Mouse (Mus musculus) ovary, postnatal 14 days (tissue): ENCODE measurements around the gene Olfr452.

Experiments
- DNase-seq: peaks from one replicate; pipeline ENCODE4 v3.0.0; 2022; ENCODE audit warnings: low spot score

Gene Olfr452

GRCm38 (mm10) chr6:42784793-42785192 is at the start of gene Olfr452:
TSS of gene Olfr452 (plus strand) at chr6:42785093.
- no peak for DNase-seq

GRCm38 (mm10) chr6:42739071-42739470 is 45.8 kb upstream of the Olfr452 start, which contains the start of gene Olfr453:
TSS of gene Olfr453 (plus strand) at chr6:42739371.
- no peak for DNase-seq

GRCm38 (mm10) chr6:42742303-42742702 is 42.6 kb upstream of the Olfr452 start:
- DNase-seq, result no peak

GRCm38 (mm10) chr6:42747846-42748245 is 37.0 kb upstream of the Olfr452 start:
- no peak for DNase-seq

- no peak for DNase-seq
Measured at GRCm38 (mm10) chr6:42756104-42756503, 28.8 kb upstream of the Olfr452 start, which contains the start of gene Olfr38. TSS of gene Olfr38 (plus strand) at chr6:42756404.

- no peak for DNase-seq
Measured at GRCm38 (mm10) chr6:42777066-42777465, 7.8 kb upstream of the Olfr452 start.

- no peak for DNase-seq
Measured at GRCm38 (mm10) chr6:42790247-42790948, 5.5 kb downstream of the Olfr452 start.

- no peak for DNase-seq
Measured at GRCm38 (mm10) chr6:42790949-42791556, 6.2 kb downstream of the Olfr452 start.

- no peak for DNase-seq
Measured at GRCm38 (mm10) chr6:42794982-42795381, 10.1 kb downstream of the Olfr452 start.

- DNase-seq, result no peak
Measured at GRCm38 (mm10) chr6:42811639-42812038, 26.7 kb downstream of the Olfr452 start, which contains the start of gene Olfr450. TSS of gene Olfr450 (plus strand) at chr6:42811939.

GRCm38 (mm10) chr6:42834084-42834483 is 49.2 kb downstream of the Olfr452 start, which contains the start of gene Olfr449:
TSS of gene Olfr449 (plus strand) at chr6:42834384.
- no peak for DNase-seq
